Mouse (Mus musculus): ENCODE data around the gene Cyp4f39.

DNA sequence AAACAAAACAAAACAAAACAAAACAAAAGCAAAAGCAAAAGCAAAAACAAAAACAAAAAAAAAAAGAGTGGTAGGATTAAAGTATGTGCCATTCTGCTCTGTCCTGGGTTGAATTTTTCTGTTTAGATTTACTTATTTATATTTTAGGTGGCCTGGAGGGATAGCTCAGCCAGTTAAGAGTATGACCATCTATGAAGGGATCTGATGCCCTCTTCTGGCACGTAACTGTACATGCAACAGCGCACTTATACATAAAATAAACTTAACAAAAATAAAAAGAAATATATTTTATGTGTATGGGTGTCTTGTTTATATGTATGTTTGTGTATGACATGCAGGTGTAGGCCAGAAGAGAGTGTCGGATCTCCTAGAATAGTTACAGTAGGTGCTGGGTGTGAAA lies 20.6 kb upstream of the Cyp4f39 start:
- TF ChIP-seq GATA1 (IDR thresholded peaks at IDR 0.05; ENCODE audit: low read length) (no peak), TAL1 (IDR thresholded peaks at IDR 0.05; ENCODE audit: low read length) (no peak)
